Mouse (Mus musculus) lung, postnatal 10 days (tissue): ENCODE measurements around the gene Ralbp1.

ENCODE experiments used
- DNase-seq: peaks from one replicate; pipeline ENCODE4 v3.0.0; 2021

Ralbp1 gene

DNA sequence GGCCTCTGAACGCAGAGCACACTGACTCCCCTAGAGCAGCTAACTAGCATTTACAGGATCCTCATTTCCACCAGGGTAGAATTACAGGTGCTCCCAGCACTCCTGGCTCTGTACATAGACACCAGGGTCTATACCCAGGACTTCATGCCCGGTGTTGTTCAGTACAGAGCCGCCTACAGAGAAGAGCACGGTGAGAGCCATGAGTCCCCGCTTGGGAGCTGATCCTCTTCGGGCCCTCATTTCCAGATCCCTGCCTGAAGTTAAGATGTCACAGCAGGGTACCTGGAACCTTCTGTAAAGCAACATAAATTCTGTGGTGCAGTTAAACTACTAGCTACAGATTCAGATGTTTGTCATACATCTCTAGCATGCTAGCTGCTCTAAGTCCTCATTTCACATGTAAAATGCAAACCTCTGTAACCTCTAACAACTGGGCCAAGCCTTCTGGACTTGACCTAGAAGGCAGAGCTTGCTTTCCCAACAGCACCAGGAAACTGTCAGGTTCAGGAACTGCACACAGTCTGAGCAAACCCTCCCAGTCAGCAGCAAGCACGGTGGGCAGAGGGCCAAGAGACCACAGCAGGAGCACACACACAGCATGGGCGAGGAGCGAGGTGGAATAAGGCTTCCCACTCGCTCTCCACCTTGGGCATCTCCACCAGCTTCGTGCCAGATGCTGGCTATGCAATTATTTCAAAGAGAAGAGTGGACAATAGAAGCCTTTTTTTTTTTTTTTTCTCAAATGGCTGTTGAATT is 37.7 kb downstream of the Ralbp1 start:
- no peak for DNase-seq

DNA sequence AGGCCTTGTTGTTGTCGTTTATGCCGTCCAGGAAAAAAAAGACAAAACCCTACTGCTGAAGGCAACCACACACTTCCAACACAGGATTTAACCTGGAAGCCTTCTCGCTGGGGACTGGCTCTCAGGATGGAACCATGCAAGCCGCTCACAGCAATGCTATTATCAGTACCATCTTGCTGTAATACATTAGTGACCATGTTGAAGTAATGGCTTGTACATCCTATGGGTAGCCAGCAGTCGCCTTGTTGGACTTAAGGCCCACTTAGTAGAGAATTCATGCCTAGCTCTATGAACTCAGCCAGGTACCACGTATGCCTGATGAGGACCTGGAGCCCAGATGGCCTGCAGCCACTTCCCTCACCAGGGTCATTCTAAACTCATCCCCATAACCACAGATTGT is 40.2 kb downstream of the Ralbp1 start:
- no peak for DNase-seq

- DNase-seq: no peak
Measured at GRCm38 (mm10) chr17:65842669-65843381, 42.8 kb downstream of the Ralbp1 start.

DNA sequence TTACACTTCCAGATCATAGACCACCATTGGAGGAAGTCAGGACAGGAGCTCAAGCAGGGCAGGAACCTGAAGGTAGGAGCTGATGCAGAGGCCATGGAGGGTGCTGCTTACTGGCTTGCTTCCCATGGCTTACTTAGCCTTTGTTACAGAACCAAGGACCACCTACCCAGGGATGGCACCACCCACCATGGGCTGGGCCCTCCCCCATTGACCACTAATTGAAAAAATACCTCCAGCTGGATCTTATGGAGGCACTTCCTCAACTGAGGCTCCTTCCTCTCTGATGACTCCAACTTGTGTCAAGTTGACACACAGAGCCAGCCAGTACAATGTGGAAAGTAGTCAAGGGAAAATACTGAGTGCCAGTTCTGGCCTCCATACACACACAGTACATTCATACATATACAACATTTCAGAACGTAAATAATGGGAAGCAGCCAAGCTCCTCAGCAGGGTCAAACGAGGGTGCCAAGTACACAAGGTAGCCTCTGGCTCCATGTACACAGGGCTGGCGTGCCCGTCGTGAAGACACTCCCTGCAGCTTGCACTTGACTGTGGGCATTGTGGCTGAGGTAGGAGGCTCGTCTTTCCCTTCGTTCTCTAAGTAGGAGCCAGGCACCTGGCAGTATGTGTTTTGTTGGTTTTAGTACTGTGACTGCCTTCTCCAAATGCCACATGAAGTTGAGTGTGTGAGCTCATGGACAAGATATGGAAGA is 45.9 kb downstream of the Ralbp1 start:
- no peak for DNase-seq

- no peak for DNase-seq
Measured at GRCm38 (mm10) chr17:65836746-65837145, 48.9 kb downstream of the Ralbp1 start.

DNA sequence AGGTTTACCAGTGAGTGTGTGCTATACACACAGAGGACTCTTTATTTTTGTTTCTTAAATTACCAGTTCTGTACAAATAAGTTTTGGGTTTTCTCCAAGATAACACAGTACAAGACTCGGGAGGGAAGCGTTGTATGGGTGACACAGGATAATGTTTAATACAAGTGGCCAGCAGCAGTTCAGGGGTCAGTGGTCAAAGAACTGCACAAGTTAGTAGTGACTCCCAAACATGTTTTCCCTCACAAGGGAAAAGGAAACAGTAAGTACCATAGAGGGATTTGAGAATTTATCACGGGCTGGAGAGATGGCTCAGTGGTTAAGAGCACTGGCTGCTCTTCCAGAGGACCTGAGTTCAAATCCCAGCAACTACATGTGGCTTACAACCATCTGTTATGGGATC is 51.7 kb downstream of the Ralbp1 start:
- DNase-seq: no peak

DNA sequence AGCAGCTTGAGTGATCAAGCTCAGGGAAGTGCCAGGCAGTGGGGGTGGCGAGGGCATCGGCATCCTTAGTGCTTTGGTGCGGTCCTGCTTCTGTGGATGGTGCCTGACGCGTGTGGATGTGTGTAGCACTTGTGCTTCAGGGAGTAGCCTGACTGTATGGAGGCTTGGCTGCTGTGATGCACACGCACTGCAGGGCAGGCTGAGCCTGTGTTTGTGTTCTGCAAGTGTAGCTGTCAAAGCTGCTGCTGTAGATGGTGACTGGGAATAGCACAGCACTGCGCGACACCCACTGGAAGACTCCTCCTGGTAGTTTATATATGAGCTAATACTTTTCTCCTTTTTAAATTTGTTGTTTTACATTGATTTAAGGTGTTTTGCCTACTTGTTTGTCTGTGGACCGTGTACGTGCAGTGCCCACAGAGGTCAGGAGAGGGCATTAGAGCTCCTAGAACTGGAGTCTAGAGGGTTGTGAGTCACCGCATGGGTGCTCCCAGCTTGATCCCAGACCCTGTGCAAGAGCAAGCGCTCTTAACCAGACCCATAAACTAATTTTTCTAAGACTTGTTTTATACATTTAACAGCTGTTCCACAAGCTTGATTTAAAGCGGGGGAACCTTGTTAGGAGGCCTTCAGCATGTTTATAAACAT is 55.3 kb downstream of the Ralbp1 start:
- DNase-seq: peak; percentile 45

DNA sequence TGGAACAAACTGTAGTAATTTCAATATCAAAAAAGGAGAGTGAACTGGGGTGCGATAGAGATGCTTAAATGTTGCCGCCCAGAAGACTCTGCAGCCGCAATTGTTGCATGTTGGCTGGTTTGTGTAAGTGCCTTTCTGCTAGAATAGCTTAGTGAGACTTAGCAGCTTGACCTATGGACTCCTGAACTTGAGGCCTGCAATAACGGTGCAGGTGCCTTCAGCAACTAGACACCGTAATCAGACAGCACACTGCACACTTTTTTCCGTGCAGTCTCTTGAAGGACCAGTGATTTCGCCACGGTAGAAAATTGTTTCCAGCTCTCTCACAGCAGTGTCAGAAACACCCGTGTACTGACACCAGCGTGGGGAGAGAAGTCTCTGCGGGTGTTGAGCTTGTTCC is 56.6 kb downstream of the Ralbp1 start:
- DNase-seq: no peak

DNA sequence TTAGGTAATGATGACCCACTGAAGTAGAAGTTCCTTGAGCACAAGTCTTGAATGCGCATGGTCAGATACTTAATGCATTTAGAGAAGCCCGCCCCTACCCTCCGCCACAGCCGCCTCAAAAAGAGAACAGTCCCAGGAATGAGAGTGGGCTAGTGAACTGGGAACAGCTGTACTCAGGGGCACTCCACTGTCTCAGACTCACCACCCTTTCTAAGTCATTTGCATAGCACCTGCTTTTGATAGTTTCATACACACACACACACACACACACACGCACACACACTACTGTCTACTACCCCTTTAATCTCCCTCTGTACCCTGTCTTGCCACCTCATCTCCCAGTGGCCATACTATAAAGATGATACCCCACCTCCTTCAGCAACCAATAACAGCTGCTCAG is 57.7 kb downstream of the Ralbp1 start:
- no peak for DNase-seq

DNA sequence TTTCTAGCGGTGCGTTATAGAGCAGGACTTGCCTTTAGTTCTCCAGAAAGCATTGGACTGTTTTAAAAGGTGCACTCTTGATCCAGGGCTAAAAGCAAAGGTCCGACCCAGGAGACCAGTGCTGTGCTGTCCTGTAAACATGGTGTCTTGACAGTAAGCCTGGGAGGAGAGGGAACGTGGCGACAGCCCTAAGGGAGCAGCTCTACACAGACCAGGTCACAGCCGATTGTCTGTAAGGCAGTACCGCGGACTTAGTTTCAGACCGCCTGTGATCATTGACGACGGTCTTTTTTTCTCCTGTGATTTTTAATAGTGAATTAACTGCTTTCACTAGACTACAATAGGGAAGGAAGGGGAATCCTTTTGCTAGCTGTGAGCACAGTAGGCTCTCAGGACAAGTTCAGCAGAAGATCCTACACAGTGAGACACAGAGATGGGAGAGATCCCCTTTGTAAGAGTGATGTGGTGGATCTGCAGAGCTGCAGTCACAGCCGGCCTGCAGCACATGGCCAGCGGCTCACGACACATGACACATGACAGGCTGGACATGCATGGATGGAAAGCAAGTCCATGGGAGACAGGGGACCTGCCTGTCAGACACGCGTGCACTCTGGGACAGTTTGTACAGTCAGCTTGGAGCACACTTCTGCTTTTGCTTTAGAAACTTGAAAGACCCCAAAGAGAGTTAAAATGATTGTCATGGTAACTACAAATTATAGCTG is 58.3 kb downstream of the Ralbp1 start:
- DNase-seq: no peak

GRCm38 (mm10) chr17:65826257-65826656 is 59.3 kb downstream of the Ralbp1 start:
- no peak for DNase-seq

- no peak for DNase-seq
Measured at GRCm38 (mm10) chr17:65824246-65824645, 61.4 kb downstream of the Ralbp1 start.

GRCm38 (mm10) chr17:65822423-65822822 is 63.2 kb downstream of the Ralbp1 start:
- DNase-seq: no peak

GRCm38 (mm10) chr17:65820197-65820596 is 65.4 kb downstream of the Ralbp1 start:
- no peak for DNase-seq

DNA sequence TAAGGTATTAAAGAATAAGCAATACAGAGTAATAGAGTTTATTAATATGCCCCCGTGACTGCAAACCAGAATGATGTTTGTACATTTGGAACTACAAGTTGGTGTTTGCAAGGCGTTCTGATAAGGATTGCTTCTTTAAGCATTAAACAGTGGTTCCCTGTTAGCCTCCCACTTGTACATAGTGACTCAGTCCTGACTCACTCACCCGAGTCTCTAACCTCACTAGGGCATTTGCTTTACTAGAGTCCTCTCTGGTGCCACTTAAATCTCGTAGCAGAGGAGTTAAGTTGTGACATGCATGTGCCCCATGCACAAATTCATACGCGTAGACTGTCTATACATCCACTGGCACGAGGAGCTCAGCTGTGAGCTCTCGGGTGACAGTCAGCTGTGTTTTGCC is 71.8 kb downstream of the Ralbp1 start:
- no peak for DNase-seq

GRCm38 (mm10) chr17:65811032-65811431 is 74.6 kb downstream of the Ralbp1 start:
- DNase-seq: no peak

DNA sequence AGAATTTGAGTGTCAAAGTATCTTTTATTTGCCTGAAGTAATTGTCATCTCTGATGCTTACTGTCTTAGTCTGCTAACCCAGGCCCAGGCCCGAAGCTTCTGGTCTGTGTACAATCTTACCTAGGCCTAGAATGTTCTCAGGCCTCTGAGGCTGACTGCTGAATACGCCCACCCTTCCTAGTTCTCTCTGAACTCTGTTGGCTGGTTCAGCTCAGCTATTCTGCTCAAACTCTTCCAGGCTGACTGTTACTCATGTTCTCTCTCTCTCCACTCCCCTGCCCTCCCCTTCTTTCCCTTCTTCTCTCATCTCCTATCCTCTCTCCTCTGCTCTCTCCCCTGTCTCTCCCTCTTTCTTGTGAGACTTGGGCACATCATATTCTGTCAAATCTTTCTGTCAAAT is 79.2 kb downstream of the Ralbp1 start:
- no peak for DNase-seq

- DNase-seq: no peak
Measured at GRCm38 (mm10) chr17:65805966-65806365, 79.6 kb downstream of the Ralbp1 start.

GRCm38 (mm10) chr17:65802026-65802425 is 83.6 kb downstream of the Ralbp1 start:
- no peak for DNase-seq

GRCm38 (mm10) chr17:65800451-65800850 is 85.1 kb downstream of the Ralbp1 start:
- DNase-seq: no peak

DNA sequence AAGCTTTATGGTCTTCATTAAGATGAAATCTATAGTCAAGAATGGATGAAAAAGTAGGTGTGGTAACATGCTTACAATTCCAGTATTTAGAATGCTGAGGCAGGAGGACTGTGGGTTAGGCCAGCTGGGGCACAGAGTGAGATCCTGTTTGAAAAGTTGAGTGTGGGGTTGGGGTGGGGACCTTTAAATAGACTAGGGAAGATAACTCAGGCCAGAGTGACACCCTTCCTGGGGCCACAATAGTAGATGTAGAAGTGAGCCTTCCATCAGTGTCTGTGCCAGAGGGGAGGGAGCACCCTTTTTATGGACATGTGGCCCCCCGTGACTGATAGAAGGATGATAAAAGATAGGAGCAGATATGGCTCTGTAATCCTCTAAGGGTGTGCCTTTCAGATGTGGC is 86.2 kb downstream of the Ralbp1 start:
- no peak for DNase-seq

DNA sequence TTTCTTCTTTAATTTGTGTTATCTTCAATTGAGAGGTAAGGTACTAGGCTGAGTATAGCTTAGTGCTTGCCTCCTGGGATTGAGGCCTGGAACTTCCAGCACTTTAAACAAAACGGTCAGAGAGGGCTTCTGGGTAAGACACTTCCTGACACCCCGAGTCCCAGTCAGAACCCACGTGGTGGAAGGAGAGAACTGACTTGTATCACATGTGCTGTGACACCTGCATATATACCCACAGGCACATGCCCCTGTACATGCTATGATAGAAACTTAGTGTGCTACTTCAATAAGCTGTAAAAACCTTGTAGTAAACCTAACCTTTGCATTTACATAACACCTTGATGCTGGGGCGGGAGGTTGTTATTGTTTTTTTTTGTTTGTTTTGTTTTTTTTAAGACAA is 87.2 kb downstream of the Ralbp1 start:
- no peak for DNase-seq
